Mouse (Mus musculus): Measurements from ENCODE around the gene Tcp11. TPM values are rescaled to one million over a fixed set of nuclear protein-coding genes. Genes with fewer than 3 reads are reported as not detected.

Tcp11 gene
- total RNA-seq, 2 experiments from 2014 or later: 0.70 to 0.93 TPM

DNA sequence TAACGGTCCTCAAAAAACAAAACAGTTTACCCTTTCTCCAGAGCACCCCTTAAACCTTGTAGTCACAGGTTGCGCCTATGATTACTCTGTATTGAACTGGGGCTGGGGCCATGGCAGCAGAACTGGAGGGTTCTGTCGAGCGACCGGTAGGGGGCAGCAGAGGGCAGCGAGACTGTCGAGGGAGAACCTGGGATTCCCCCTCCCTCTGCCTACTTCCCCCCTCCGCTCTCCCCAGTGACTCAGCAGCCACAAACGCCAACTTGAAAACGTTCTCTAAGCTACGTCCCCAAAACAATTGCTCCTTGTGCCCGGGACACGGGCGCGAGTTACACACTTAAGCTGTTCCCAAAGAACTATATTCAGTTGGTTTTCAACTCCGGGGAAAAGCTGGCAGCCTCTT lies 4.5 kb upstream of the Tcp11 start:
- DNase-seq (ENCODE audit: low spot score in 2 of 2): peak; percentile 90 to 91

GRCm38 (mm10) chr17:28084395-28084905 lies 4.0 kb upstream of the Tcp11 start:
- DNase-seq (ENCODE audit: low spot score in 2 of 2): no peak

DNA sequence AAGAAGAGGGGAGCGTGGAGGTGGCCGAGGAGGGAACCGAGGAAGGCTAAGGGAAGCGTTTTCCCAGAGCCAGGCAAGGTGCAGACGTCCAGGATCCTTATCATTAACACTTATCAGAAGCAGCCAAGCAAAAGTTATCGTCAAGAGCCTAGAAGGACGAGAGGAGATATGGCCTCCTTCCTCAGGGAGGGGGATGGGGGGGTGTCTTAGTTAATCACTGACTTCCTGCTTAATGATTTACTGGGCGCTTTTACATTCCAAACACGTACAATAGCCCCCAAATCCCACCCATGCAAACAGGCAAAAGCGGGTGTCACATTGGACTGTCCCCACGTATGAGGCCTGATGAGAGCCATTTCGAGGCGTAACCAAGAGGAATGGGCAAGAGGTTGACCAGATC lies 2.4 kb upstream of the Tcp11 start:
- DNase-seq (ENCODE audit: low spot score in 2 of 2): no peak

DNA sequence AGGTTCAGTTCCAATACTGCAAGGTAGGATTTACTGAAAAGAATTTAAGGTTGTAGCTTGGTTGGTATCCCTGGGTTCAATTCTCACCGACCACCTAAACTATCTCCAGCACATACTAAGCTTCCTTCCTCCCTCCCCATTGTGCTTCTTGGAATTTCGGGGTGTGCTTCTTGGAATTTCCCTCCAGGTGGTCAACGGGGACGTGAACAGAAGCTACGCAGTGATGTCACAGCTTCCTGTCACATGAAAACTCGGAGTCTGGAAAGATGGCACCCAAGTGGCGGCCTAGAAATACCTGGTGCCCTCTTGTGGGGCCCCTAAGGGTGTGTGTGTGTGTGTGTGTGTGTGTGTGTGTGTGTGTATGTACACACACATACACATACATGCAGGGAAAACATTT lies 1.4 kb upstream of the Tcp11 start:
- DNase-seq (ENCODE audit: low spot score in 2 of 2): no peak

DNA sequence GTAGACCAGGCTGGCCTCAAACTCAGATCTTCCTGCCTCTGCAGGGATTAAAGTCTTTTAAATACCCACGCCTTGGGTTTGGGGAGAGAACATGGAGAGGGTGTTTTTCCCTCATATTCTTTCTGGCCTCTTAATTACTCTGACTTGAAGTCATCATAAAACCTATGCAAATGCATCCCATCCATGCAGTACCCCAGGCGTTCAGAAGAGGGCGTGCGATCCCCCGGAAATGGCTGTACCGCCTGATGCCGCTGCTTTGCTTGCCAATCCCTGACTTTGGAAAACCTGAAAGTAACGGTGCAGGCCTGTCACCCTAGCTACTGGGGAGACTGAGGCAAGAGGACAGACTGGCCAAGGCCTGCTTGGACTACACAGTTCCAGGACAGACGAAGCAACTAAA lies 946 bp upstream of the Tcp11 start:
- DNase-seq (ENCODE audit: low spot score in 2 of 2): no peak

- no peak for DNase-seq (ENCODE audit: low spot score in 2 of 2)
Observed at GRCm38 (mm10) chr17:28080817-28081165, 352 bp upstream of the Tcp11 start.

DNA sequence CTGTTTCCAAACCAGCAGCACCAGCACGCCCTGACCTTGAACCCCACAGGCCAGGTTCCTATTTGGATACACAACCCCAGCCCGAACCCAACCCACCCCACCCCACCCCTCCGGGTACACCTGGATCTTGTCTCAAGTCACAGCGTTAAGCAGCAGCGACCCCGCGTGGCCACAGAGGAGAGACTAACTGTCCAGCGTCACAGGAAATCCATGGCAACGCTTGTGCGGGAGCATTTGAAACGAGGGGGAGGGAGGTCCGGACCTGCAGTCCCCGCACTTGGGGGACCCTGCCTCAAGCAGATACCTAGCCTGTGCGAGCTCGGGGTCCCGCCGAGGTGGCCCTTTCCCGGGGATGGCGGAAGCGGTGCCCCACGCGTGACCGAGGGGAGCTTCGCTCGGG lies 821 bp downstream of the Tcp11 start:
- peak; percentile 58 to 85 for DNase-seq (ENCODE audit: low spot score in 2 of 2)

GRCm38 (mm10) chr17:28078028-28078427 lies 2.4 kb downstream of the Tcp11 start:
- no peak for DNase-seq (ENCODE audit: low spot score in 2 of 2)

- no peak for DNase-seq (ENCODE audit: low spot score in 2 of 2)
Observed at GRCm38 (mm10) chr17:28074486-28074885, 6.0 kb downstream of the Tcp11 start.

DNA sequence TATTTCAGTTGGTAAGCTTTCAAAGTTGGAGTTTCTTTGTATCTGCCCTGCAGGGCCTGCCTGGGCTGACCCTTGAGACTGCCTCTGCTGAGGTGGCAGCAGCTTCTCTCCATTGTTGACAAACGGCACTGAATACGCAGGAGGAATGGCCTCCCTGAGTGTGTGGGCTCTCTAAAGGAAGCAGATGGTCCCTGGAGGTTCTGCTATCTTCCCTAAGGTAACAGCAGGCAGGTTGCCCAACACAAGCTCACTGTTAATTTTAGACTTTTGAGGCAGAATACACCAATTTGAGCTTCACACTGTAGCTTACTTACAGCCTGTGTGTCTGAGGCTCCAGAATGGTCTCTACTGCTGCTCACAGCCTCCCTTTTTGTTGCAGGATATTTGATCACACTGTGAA lies 7.7 kb downstream of the Tcp11 start:
- DNase-seq (ENCODE audit: low spot score in 2 of 2): no peak

- DNase-seq (ENCODE audit: low spot score in 2 of 2): no peak
Observed at GRCm38 (mm10) chr17:28070256-28070655, 10.2 kb downstream of the Tcp11 start.

DNA sequence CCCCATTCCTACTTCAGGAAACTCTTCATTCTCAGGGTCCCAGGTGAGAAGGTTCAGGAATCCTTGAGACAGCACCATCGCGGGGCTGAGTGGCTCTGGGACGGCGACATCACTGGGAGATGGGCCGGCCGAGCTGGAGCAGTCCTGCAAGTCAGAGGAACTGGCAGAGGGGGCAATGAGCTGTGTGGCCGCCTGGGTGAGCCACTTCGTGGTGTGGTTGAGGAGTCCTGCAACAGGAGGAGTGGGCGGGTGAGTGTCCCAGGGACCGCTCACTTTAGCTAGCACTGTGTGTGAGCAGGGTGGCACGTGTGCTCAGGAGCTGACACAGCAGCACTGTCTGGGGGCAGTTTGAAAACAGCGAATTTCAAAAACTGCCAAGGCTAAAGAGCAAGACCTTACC lies 11.0 kb downstream of the Tcp11 start:
- no peak for DNase-seq (ENCODE audit: low spot score in 2 of 2)

DNA sequence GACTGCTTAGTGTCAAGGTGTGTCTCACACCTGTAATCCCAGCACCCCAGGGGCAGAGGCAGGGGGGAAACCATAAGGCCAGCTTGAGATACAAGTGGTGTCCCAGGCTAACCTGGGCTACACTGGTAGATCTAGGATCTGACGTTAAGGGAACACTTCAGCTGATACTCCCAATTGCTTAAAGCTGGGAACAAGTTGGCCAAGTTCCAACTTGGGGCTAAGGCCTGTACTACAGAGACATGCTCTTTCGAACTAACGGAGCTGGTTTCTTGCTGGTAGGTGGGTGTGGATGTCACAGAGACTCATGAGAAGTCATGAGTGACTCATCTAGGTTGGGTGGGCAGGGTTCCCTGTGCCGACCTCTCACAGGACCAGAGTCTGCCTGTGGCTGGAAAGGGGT lies 13.1 kb downstream of the Tcp11 start:
- no peak for DNase-seq (ENCODE audit: low spot score in 2 of 2)

DNA sequence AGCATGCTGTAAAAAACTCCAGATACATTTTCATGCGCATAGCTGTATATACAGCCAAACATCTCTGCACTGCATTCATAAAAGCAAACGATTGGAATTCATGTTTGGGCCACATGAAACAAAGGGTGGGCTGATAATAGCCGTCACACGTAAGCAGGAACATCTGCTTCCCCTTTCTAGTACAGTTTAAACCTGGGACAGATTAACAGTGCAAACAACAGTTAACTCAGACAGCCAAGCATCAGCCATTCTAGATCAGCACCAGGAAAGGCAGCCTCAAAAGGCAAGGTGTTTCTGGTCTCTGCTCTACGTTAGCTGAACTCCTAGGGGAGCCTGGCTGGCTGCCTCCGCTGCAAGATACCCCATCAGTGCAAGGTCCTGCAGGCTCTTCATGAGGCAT lies 17.3 kb downstream of the Tcp11 start:
- no peak for DNase-seq (ENCODE audit: low spot score in 2 of 2)

DNA sequence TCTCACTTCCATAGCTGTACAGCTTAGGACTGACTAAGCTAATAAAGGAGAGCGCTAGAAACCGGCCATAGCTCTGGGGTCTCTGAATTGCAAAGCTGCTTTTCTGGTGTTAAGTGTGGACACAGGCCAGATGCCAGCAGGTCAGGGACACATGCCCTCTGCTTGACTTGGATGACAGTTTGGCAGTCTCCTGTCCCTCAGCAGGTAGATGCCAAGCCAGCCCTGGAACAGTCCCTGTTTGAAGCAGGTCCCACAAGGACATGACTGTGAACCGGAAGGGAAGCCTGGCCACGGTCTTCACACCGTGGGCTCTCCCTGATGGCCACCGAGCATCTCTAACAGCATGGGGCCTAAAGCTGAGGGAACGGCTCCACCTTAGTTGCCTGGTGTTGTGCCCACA lies 17.7 kb downstream of the Tcp11 start:
- no peak for DNase-seq (ENCODE audit: low spot score in 2 of 2)

- DNase-seq (ENCODE audit: low spot score in 2 of 2): no peak
Observed at GRCm38 (mm10) chr17:28061472-28061871, 19.0 kb downstream of the Tcp11 start.

- DNase-seq (ENCODE audit: low spot score in 2 of 2): no peak
Observed at GRCm38 (mm10) chr17:28060681-28061080, 19.8 kb downstream of the Tcp11 start.

DNA sequence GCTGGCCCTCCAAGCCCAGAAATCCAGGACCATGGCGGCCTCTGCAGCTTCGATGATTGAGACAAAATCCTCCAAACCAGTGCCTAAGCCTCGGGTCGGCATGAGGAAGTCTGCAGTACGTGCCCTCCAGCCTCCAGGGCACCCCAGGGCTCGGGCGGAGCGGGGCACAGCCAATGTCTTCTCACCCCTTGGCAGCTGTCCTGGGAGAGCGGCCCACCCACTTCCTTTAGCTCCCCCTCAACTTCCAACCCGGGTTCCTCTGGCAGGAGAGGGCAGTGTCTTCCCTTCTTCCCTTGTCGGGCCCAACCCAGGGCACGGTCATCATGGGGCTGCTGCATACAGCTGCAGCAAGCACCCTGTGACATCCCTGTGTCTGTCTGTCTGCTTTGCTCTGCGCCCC lies 22.1 kb downstream of the Tcp11 start:
- no peak for DNase-seq (ENCODE audit: low spot score in 2 of 2)

DNA sequence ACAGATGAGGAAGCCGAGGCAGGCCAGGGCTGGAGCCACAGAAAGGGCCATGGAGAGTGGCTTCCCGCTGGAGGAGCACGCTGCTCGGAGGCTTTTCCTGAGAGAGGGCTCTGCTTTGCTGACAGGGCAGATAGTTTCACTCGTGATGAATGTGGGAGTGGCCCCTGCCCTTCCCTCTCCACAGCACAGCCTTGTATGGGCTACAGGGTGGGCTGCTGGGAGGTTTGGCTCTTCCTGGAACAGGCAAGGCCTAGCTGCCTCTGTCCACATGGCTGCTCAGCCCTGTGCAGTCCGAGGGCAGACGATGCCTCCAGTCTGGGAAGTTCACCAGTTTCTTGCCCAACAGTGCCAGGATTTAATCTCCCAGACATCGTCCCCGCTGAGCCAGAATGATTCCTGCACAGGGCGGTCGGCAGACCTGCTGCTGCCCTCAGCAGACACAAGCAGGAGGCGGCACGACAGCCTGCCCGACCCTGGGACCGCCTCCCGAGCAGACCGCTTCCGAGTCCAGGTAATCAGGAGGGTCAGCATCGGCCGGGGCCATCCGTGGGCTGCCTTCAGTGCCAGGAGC lies 28.1 kb downstream of the Tcp11 start:
- DNase-seq (ENCODE audit: low spot score in 2 of 2): no peak

GRCm38 (mm10) chr17:28050210-28050609 lies 30.2 kb downstream of the Tcp11 start:
- no peak for DNase-seq (ENCODE audit: low spot score in 2 of 2)

DNA sequence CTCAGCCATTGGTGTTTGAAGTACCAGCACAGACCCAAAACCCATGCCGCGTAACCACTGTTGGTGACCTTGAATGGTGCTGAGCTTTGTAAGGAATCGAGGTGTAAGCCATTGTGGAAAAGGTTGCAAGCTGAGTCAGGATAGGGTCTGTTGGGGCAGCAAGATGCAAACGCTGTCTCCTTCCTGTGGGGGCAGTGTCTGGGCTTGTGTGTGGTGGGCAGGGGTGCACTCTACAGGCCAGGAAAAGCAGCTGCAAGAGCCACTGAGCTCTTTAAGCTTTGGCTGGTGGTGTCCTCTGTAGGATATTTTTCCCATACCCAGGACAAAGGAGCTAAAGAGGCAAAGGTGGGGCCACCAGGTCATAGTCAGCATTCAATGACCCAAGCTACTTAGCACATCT lies 32.0 kb downstream of the Tcp11 start:
- DNase-seq (ENCODE audit: low spot score in 2 of 2): peak in 1 of 2 experiments; percentile 49

DNA sequence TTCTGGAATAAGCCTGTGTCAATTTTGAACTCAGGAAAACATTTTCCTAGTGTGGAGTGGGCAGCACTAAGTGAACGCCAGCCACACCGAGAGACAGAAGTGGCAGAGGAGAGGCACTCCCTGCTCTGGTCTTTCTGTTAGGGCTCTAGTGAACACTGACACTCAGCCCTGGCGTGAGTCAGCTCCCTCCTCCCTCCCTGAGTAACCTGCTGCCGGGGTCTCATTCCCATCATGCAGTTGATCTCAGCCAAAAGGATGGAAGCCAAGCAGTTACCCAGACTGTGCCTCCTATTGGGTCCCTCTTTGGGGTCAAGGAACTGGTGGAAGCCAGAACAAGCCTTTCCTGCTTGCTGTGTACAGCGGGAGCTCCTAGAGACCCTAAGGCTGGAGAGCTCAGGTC lies 32.9 kb downstream of the Tcp11 start:
- DNase-seq (ENCODE audit: low spot score in 2 of 2): no peak

- DNase-seq (ENCODE audit: low spot score in 2 of 2): no peak
Observed at GRCm38 (mm10) chr17:28047017-28047416, 33.4 kb downstream of the Tcp11 start.

GRCm38 (mm10) chr17:28042299-28042771 lies 38.1 kb downstream of the Tcp11 start:
- no peak for DNase-seq (ENCODE audit: low spot score in 2 of 2)

All from gastrocnemius, postnatal 4 days (tissue).